In genomic region chr1:159639408-159639807, GRCm38 (mm10) we compare ENCODE assay signal across 15 mouse cellular contexts.
"Had no signal": no experiment of that assay in that cellular context is flagged by ENCODE, and none has a peak within 500 bp of the region (broad histone marks: within the 10 kb centered on the region; RNA-seq: fewer than 3 reads in every experiment).

No protein-coding gene starts in this region.

- DNase-seq: forebrain, postnatal 0 days; gastrocnemius, postnatal 14 days; gastrocnemius, postnatal 36 days; heart, adult 18-20 months; heart, postnatal 14 days; heart, postnatal 36 days; kidney, adult 11 months; kidney, adult 2 months; kidney, adult 9 months; kidney, postnatal 14 days; kidney, postnatal 36 days; left cerebral cortex, postnatal 4 days had no signal

- ATAC-seq: forebrain, postnatal 0 days; hindbrain, postnatal 0 days; intestine, embryonic 16.5 days; liver, embryonic 12.5 days had no signal
